Mouse (Mus musculus) hematopoietic stem cell, adult 5-6 weeks (primary cell): ENCODE data around the gene Gngt1. TPM values are rescaled to one million over a fixed set of nuclear protein-coding genes. Genes with fewer than 3 reads are reported as not detected.

Source experiments
- total RNA-seq: library from RNA; stranded (forward); fragments of 172-1452, 232-1000 nt; gene quantifications from 2 replicates; pipeline ENCODE4 v1.2.3, GENCODE M21; 2017

Gngt1 gene
- total RNA-seq, 1 experiment from 2014 or later, result not detected

Other genes starting within 250 kb of the Gngt1 start
- gene Calcr, start 229.1 kb upstream of the Gngt1 start, total RNA-seq, result not detected in 2 replicates
- not detected in 2 replicates for gene Tfpi2, start 4.9 kb upstream of the Gngt1 start, total RNA-seq
- gene Gng11, start 10.1 kb downstream of the Gngt1 start, total RNA-seq, result 5.9 and 24.0 TPM in 2 replicates
- gene Bet1, start 93.2 kb downstream of the Gngt1 start, total RNA-seq, result 49.0 and 52.5 TPM in 2 replicates